Mouse (Mus musculus): ENCODE results near the gene Ltbp2. TPM values are rescaled to one million over a fixed set of nuclear protein-coding genes. Genes with fewer than 3 reads are reported as not detected.

Ltbp2 gene
- polyA plus RNA-seq, 1 experiment from 2014 or later: 0.25 TPM

- Histone ChIP-seq H3K9ac (no peak overlapping the region), H3K4me3 (no peak overlapping the region), H3K27me3 (replicated peaks) (no peaks in the 10 kb centered on the region), H3K4me2 (no peak overlapping the region), H3K27ac (no peak overlapping the region), H3K9me3 (no peaks in the 10 kb centered on the region), H3K36me3 (replicated peaks) (no peaks in the 10 kb centered on the region), H3K4me1 (no peaks in the 10 kb centered on the region)
- WGBS: 67% methylated on average over 11 of the region's 11 CpGs
- ATAC-seq (replicated peaks): no peak
Observed at GRCm38 (mm10) chr12:84851403-84852040, 24.8 kb downstream of the Ltbp2 start.

GRCm38 (mm10) chr12:84847882-84848281, 28.4 kb downstream of the Ltbp2 start:
- no peak overlapping the region for H3K4me2 ChIP-seq
- 84% methylated on average over 6 of the region's 6 CpGs for WGBS
- H3K27ac ChIP-seq: no peak overlapping the region
- no peaks in the 10 kb centered on the region for H3K27me3 ChIP-seq (replicated peaks)
- ATAC-seq (replicated peaks): no peak
- H3K9me3 ChIP-seq: no peaks in the 10 kb centered on the region
- no peaks in the 10 kb centered on the region for H3K4me1 ChIP-seq
- H3K36me3 ChIP-seq (replicated peaks): no peaks in the 10 kb centered on the region
- no peak overlapping the region for H3K4me3 ChIP-seq
- no peak overlapping the region for H3K9ac ChIP-seq

DNA sequence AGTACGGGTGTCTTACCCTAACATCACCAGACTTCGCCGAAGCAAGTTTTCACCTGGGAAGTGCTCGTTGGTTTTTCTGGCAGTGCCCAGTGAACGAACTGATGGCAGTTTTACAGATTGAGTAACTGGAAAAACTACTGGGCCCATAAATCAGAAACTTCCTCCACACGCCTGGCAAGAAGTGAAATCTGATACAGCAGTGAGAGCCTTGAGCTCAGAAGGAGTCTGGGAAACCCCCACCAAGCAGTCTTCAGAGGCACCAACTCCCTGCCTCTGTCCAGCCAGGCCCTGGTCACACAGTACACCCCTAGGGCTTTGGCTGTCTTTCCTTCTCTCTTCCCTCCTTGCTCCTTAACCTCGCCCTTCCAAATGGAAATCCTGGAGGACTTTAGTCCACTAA, 28.9 kb downstream of the Ltbp2 start:
- H3K9me3 ChIP-seq: no peaks in the 10 kb centered on the region
- H3K27ac ChIP-seq: no peak overlapping the region
- 69% methylated on average over 7 of the region's 7 CpGs for WGBS
- no peaks in the 10 kb centered on the region for H3K4me1 ChIP-seq
- H3K9ac ChIP-seq: no peak overlapping the region
- no peak overlapping the region for H3K4me2 ChIP-seq
- no peaks in the 10 kb centered on the region for H3K27me3 ChIP-seq (replicated peaks)
- ATAC-seq (replicated peaks): no peak
- H3K4me3 ChIP-seq: no peak overlapping the region
- no peaks in the 10 kb centered on the region for H3K36me3 ChIP-seq (replicated peaks)

- no peak overlapping the region for H3K27ac ChIP-seq
- H3K9me3 ChIP-seq: no peaks in the 10 kb centered on the region
- no peak overlapping the region for H3K4me2 ChIP-seq
- no peak overlapping the region for H3K9ac ChIP-seq
- no peaks in the 10 kb centered on the region for H3K27me3 ChIP-seq (replicated peaks)
- no peaks in the 10 kb centered on the region for H3K4me1 ChIP-seq
- WGBS: 81% methylated on average over 9 of the region's 9 CpGs
- H3K4me3 ChIP-seq: no peak overlapping the region
- H3K36me3 ChIP-seq (replicated peaks): no peaks in the 10 kb centered on the region
- no peak for ATAC-seq (replicated peaks)
Observed at GRCm38 (mm10) chr12:84846594-84847014, 29.7 kb downstream of the Ltbp2 start.

DNA sequence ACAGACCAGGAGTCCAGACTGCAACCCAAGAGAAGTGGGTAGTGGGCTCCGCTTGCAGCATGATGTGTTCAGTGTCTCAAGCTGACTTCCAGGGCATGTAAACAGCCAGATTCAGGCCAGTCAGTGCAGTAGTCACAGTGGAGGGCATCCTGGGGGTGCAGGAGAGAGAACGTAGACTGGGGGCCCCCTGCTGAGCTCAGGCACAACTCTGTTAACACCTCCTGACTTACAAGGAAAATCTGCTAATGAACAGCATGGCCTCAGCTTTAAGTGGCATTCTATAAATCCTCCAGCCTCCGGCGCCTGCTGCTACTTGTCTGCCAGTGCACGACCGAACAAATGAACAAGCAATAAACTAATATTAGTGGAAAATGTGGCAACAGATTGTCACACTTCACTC, 33.6 kb downstream of the Ltbp2 start:
- no peaks in the 10 kb centered on the region for H3K27me3 ChIP-seq (replicated peaks)
- WGBS: 54% methylated on average over 6 of the region's 6 CpGs

DNA sequence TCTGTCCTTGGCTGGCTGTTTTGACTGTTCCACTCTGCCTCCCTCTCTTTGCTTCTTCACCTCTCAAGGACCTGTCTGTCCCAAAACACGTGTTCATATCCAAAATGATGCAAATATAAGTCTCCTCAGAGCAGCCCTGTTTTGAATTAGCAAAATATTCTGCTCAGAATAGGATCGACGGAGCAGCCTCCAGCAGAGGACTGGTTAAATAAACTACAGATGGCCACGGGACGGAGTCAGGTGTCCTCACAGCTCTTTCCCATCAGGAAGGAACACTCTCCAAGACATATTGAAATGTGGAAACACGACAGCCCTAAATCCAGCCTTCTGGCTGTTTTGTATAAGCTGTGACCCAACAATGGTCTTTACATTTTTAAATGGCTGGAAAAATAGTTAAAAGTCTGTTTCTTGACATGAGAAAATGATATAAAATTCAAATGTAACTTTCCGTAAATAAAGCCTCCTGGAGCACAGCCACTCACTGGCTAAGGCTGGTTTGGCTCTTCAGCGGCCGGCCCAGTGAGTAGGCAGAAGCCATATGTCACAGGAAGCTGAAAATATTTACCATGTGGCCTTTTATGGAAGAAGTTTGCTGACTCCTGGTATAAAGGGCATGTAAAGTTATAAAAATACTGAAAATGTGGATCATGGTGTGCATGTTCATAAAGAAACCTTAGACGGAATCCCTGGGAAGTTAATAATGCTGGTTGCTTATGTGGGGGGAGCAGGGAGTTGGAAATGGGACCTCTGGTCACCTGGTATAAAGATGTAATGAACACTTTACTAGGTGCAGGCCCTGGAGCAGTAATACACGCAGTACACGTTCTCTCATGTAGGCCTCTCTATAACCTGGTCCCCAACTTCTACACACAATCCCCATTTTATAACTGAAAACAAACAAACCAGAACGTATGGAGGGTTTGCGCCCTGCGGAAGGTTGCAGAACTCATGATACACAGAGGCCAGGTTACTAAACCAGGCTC, 34.9 kb downstream of the Ltbp2 start:
- H3K27me3 ChIP-seq (replicated peaks): no peaks in the 10 kb centered on the region
- no peak overlapping the region for H3K4me2 ChIP-seq
- no peak for ATAC-seq (replicated peaks)
- H3K27ac ChIP-seq: no peak overlapping the region
- H3K36me3 ChIP-seq (replicated peaks): no peaks in the 10 kb centered on the region
- 84% methylated on average over 15 of the region's 15 CpGs for WGBS
- H3K4me3 ChIP-seq: no peak overlapping the region
- H3K4me1 ChIP-seq: no peaks in the 10 kb centered on the region
- H3K9ac ChIP-seq: no peak overlapping the region
- no peaks in the 10 kb centered on the region for H3K9me3 ChIP-seq

More for the DNA sequence above, 33.6 kb downstream of the Ltbp2 start:
- no peak overlapping the region for H3K27ac ChIP-seq
- H3K4me3 ChIP-seq: no peak overlapping the region
- no peaks in the 10 kb centered on the region for H3K4me1 ChIP-seq
- no peak for ATAC-seq (replicated peaks)
- no peaks in the 10 kb centered on the region for H3K36me3 ChIP-seq (replicated peaks)
- no peak overlapping the region for H3K9ac ChIP-seq
- H3K9me3 ChIP-seq: no peaks in the 10 kb centered on the region
- no peak overlapping the region for H3K4me2 ChIP-seq

GRCm38 (mm10) chr12:84840734-84841133, 35.6 kb downstream of the Ltbp2 start:
- H3K9me3 ChIP-seq: no peaks in the 10 kb centered on the region
- no peaks in the 10 kb centered on the region for H3K36me3 ChIP-seq (replicated peaks)
- no peak overlapping the region for H3K9ac ChIP-seq
- H3K4me2 ChIP-seq: no peak overlapping the region
- H3K27ac ChIP-seq: no peak overlapping the region
- H3K27me3 ChIP-seq (replicated peaks): no peaks in the 10 kb centered on the region
- ATAC-seq (replicated peaks): no peak
- WGBS: 78% methylated on average over 3 of the region's 3 CpGs
- H3K4me1 ChIP-seq: no peaks in the 10 kb centered on the region
- H3K4me3 ChIP-seq: no peak overlapping the region

- H3K4me3 ChIP-seq: no peak overlapping the region
- H3K4me1 ChIP-seq: no peaks in the 10 kb centered on the region
- no peaks in the 10 kb centered on the region for H3K27me3 ChIP-seq (replicated peaks)
- H3K36me3 ChIP-seq (replicated peaks): no peaks in the 10 kb centered on the region
- H3K4me2 ChIP-seq: no peak overlapping the region
- no peak for ATAC-seq (replicated peaks)
- WGBS: 72% methylated on average over 4 of the region's 4 CpGs
- H3K9ac ChIP-seq: no peak overlapping the region
- H3K9me3 ChIP-seq: no peaks in the 10 kb centered on the region
- no peak overlapping the region for H3K27ac ChIP-seq
Observed at GRCm38 (mm10) chr12:84839965-84840364, 36.4 kb downstream of the Ltbp2 start.

DNA sequence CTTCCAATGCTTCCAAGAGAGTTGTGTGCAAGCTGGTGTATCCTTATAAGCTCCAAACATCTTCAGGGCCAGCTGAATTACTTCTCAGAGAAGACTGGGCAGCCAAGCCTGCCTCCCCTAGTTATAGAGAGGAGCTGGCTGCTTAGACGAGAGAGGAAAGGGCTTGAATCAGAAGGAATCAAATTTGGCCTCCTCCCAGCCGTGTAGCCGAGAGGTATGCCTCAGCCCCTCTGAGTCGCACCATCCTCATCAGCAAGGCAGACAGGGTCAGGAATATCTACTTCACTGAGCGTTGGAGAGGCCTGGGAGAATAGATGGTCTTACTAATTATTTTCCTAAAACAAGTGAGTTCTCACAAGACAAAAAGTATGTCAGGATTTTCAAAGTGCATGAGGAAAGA, 40.7 kb downstream of the Ltbp2 start:
- WGBS: 81% methylated on average over 5 of the region's 5 CpGs
- Histone ChIP-seq H3K27me3 (replicated peaks) (no peaks in the 10 kb centered on the region), H3K9me3 (no peaks in the 10 kb centered on the region), H3K4me1 (no peaks in the 10 kb centered on the region), H3K4me2 (no peak overlapping the region), H3K4me3 (no peak overlapping the region), H3K36me3 (replicated peaks) (no peaks in the 10 kb centered on the region), H3K27ac (no peak overlapping the region), H3K9ac (no peak overlapping the region)
- ATAC-seq (replicated peaks): no peak

GRCm38 (mm10) chr12:84834773-84835172, 41.6 kb downstream of the Ltbp2 start:
- H3K4me3 ChIP-seq: no peak overlapping the region
- no peaks in the 10 kb centered on the region for H3K9me3 ChIP-seq
- no peaks in the 10 kb centered on the region for H3K27me3 ChIP-seq (replicated peaks)
- H3K9ac ChIP-seq: no peak overlapping the region
- ATAC-seq (replicated peaks): no peak
- no peak overlapping the region for H3K27ac ChIP-seq
- WGBS: 92% methylated on average over 4 of the region's 4 CpGs
- H3K4me1 ChIP-seq: no peaks in the 10 kb centered on the region
- no peaks in the 10 kb centered on the region for H3K36me3 ChIP-seq (replicated peaks)
- H3K4me2 ChIP-seq: no peak overlapping the region

DNA sequence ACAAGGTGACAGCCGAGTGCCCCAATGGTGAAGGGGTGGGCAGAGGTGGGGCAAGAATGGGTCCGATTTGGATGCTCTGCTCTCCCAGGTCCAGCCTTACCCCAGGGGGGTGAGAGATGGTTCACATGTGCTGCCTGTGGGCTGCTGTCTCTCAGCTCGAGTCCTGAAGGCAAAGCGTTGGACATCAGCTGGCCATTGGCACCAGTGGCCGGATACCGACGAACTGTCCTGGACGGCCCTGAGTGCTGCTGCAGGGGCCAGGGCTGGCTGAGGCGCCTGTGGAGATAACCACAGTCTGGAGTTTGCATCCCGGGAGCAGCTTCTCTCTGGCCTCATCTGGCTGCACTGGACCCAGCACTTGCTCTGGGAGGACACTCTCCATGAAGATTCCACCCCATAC, 44.7 kb downstream of the Ltbp2 start:
- Histone ChIP-seq H3K9me3 (no peaks in the 10 kb centered on the region), H3K4me1 (no peaks in the 10 kb centered on the region), H3K4me3 (no peak overlapping the region), H3K27me3 (replicated peaks) (no peaks in the 10 kb centered on the region), H3K36me3 (replicated peaks) (no peaks in the 10 kb centered on the region), H3K4me2 (no peak overlapping the region), H3K9ac (no peak overlapping the region), H3K27ac (no peak overlapping the region)
- WGBS: 78% methylated on average over 10 of the region's 10 CpGs
- no peak for ATAC-seq (replicated peaks)

- no peaks in the 10 kb centered on the region for H3K4me1 ChIP-seq
- H3K4me3 ChIP-seq: no peak overlapping the region
- WGBS: 77% methylated on average over 5 of the region's 5 CpGs
- H3K27me3 ChIP-seq (replicated peaks): no peaks in the 10 kb centered on the region
- H3K9ac ChIP-seq: no peak overlapping the region
- H3K36me3 ChIP-seq (replicated peaks): no peaks in the 10 kb centered on the region
- H3K9me3 ChIP-seq: no peaks in the 10 kb centered on the region
- no peak for ATAC-seq (replicated peaks)
- no peak overlapping the region for H3K27ac ChIP-seq
- no peak overlapping the region for H3K4me2 ChIP-seq
Observed at GRCm38 (mm10) chr12:84831141-84831540, 45.2 kb downstream of the Ltbp2 start.

DNA sequence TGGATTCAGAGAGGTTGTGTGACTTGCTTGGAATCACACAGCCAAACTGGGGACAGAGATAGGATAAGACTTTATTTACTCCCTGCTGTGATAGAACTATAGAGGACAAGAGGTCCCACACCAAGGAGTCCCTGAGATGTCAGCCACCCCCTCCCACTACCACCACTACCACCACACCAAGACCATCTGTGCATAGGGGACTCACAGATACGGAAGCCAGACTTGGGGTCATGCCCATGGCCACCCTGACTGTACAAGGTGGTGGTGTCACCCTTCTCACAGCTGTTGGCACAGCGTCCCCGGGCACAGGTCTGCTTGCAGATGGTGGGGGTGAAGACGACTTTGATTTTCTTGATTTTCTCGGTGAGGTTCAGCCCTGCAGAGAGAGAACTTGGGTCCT, 45.9 kb downstream of the Ltbp2 start:
- Histone ChIP-seq H3K4me1 (no peaks in the 10 kb centered on the region), H3K4me3 (no peak overlapping the region), H3K4me2 (no peak overlapping the region), H3K9ac (no peak overlapping the region), H3K27me3 (replicated peaks) (no peaks in the 10 kb centered on the region), H3K9me3 (no peaks in the 10 kb centered on the region), H3K36me3 (replicated peaks) (no peaks in the 10 kb centered on the region), H3K27ac (no peak overlapping the region)
- no peak for ATAC-seq (replicated peaks)
- WGBS: 89% methylated on average over 5 of the region's 5 CpGs

All from midbrain, embryonic 15.5 days (tissue).